Mouse (Mus musculus) cerebellum, adult 9-10 months (tissue): Measurements from ENCODE around the gene Zzef1.

Experiments
- DNase-seq: peaks from one replicate; pipeline ENCODE4 v3.0.0; 2022

The Zzef1 gene

DNA sequence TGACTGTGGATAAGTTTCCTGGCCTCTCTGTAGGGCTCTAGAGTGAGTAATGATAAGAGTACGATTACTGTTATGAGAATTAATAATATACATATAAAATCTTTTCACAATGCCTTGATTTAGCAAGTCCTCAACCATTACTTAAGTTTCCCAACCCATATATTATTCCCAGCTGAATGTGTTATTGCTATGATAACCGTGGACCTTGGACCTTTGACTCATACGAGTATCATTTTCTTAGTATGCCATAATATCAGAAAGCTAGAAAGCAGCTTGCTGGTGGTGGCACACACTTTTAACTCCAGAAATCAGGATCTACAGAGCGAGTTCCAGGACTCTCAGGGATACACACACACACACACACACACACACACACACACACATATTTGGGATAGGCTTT lies 12.0 kb downstream of the Zzef1 start:
- no peak for DNase-seq

DNA sequence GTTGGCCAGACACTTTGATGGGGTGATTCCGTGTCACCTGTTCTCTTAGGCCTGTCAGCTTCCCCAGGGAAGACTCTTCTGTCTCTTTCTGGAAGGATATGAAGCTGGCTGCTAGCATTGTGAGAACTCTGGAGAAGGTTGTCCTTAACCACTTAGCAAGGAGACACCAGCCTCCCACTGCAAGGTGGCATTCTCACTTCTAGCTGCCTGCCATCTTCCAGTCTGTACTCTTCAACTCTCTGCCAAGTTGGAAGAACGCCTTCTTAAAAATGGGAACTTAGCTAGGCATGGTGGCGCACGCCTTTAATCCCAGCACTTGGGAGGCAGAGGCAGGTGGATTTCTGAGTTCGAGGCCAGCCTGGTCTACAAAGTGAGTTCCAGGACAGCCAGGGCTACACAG lies 17.7 kb downstream of the Zzef1 start:
- no peak for DNase-seq

DNA sequence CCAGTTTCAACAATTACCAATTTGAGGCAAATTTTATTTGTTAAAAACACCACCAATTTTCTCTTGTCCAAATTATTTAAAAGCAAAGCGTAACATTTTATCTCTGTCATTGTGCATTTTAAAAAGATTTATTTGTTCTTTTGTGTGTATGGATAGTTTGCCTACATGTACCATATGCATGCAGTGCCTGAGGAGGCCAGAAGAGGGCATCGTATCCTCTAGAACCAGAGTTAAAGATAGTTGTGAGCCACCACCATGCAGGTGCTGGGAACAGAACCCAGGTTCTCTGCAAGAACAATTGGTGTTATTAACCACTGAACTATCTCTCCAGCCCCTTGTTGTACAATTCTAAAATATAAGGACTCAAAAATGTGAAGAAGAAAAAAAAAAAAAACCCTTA lies 18.2 kb downstream of the Zzef1 start:
- DNase-seq, result no peak

DNA sequence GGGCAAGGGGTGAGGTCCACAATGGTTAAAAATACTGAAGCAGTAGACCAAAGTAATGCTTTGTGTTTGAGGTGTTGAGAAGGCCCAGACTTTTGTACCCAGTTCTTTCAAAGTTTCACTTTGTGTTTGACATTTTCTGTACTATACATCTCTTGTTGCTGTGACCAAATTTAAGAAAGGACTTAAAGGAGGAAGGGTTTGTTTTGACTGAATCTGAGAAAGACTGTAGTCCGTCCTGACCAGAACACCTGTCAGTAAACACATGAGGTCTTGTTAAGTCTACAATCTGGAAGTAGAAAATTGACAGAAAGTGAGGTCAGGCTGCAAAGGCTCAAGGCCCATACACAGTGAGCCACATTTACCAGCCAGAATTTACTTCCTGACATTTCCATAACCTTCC lies 20.8 kb downstream of the Zzef1 start:
- DNase-seq, result no peak

DNA sequence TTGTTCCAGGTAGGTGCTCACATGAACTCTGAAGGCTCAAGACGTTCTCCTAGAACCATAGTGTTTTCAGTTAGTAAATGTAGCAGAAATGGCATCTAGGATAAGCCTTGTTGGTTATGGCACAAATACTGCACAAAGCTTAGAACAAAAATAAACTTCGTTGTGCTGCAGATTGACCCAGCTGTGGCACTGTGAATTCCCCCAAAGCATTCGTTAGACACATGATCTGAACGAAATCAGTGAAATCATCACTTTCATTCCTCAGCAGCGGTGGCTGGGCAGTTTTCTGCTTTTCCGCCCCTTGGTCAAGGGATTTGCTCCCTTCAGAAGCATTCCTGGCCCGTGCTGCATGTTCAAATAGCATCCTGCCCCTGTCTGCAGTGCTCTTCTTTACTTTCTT lies 22.0 kb downstream of the Zzef1 start:
- DNase-seq, result no peak

DNA sequence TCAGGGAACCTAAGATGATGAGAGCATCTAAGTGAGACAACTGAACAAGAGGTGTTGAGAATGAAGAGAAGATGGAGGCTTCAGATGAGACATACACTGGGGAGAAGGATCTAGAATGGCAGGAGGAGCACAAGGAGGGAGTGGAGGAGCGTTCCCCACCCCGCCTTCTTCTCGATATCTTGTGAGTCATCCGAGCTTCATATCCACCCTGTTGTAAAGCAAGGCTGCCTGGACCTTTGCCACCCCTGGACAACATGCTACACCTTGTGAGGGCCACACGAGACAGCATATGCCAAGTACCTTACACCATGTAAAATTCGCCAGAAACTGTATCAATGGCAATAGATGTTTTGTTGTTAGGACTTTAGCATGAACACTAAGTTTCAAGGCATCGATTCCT lies 25.0 kb downstream of the Zzef1 start:
- no peak for DNase-seq

DNA sequence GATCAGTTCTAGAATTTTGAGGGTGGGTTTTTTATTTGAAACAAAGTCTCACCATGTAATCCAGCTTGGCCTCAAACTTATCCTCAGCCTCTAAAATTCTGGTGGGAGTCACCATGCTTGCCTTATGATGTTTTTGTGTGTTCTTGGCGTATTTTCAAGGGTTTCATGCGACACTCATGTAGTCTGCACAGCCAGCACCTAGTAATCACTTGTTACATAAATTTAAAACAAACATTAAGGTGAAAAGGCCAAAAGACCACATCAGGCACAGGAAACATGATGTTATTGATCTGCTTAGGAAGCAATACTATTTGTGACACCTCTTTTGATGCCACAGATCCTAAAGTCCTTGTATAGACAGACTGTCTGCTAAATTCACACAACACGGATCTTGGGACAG lies 33.8 kb downstream of the Zzef1 start:
- DNase-seq, result no peak

DNA sequence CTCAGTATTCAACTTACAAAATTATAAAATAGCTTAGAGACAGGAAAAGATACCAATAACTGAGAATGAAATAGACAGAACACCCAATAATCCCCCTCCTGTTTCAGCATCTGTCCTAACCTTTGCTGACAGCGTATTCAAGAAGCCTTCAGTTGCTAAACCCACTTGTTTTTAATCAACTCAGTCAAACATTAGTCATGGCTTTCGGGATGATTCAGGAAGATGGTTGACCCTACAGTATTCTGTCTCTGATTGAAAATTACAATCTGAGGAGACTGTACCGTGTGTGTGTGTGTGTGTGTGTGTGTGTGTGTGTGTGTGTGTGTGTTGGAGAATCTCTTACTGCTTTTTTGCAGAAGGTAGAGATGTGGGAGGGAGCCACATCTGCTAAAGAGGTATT lies 46.7 kb downstream of the Zzef1 start:
- no peak for DNase-seq

DNA sequence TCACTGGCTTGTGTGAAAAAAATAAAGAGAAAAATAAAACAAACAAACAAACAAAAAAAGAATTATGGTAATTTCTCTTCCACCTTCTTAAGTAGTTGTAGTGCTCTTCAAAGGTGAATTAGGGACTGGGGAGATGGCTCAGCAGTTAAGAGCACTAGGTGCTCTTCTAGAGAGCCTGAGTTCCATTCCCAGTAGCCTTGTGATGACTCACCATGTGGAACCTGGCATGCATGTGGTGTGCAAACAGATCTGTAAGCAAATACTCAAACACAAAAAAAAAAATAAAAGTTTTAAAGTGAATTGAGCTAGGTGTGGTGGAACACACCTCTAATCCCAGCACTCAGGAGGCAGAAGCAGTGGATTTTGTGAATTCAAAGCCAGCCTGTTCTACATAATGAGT lies 47.5 kb downstream of the Zzef1 start:
- no peak for DNase-seq

DNA sequence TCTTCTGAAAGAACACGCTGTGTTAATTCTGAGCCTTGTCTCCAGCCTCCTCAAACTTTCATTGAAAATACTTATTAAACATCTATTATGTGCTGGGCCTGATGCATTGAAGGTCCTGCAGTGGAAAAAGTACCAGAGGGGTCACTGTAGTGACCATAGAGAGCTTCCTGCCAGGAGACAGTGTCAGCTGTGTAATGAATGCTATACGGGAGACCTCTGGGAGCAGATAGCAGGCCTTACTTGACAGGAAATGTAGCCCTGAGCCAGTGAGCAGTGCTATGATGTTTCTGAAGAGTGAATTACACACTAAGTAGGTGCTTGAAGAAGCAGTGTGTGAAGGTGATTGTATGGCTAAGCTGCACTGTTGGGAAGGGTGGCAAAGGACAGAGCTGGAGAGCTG lies 49.5 kb downstream of the Zzef1 start:
- no peak for DNase-seq

DNA sequence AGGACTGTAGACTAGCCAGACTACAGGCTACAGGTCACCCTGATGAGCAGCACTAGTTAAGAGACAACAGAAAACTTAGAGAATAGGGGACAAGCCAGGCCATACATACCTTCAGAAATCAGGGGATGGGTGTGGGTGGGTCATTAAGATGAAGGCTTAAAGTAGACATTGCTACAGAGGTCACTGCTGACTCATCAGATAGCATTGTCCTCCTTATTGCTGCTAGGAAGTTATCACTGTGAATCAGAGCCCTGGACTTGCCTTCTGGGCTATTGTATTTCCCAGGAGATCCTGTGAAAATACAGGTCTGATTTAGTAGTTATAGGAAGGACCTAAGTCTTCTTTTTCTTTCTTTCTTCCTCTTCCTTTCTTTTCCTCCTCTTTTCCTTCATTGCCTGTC lies 50.7 kb downstream of the Zzef1 start:
- no peak for DNase-seq

DNA sequence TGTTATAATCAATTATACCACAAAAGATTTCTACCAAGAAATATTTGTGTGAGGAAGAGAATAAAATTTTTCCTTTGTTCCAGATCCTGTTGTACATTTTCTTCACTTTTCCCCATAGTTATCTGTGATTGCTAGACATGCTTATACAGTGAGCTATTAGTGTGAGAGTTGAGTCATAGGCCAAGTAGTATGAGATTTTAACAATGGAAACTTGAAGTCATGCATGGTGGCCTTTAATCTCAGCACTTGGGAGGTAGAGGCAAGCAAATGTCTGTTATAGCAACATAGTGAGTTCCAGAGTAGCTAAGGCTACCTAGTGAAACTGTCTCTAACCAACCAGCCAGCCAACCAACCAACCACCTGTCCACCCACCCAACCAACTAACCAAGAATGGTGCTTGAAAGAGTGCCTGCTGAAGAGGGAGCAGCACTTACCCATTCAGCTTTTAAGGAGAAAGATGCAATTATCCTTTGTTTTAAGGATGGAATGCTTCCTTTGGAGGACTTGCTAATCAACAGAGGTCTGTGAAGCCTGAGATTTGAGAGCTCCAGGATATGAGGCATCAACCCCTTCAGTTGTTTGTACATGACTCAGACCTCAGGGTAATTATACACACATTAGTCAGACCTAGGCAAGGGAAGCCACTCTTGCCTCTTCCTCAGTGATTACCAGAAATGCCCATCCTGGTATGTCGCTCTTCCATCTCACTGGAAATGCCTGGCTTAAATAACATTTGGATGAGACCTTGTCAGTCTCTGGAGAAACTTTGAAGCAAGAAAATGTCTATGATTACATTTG lies 52.0 kb downstream of the Zzef1 start:
- DNase-seq, result no peak

DNA sequence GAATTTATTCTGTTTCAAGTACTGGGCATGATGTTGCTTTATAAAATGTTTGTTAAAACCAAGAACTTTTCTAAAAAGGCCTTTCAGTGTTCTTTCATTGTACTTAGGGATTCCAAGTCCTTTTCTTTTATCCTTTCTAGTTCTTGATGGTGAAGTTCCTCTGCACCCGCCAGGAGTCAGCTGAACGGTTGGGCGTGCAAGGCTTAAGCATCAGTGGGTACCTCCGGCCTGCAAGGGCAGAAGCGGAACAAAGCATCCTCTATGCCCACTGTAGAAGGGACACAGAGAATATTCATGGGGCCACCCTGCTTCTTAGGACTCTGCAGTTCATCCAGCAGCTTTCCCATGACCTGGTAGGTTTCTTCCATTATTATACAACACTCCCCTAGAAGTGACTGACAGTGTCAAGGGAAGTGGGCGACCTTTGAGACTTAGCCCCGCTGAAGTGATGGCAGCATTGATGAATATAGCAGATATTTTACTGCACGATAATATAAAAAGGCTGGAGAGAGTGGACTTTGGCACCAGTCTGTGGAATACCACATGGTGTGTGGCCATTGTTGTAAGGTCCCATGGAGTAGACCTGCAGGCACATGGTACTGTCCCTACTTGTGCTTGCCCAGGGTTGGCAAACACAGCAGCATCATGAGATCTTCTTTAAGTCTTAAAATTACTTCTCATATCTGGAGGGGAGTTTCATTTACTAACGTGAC lies 54.5 kb downstream of the Zzef1 start:
- no peak for DNase-seq

DNA sequence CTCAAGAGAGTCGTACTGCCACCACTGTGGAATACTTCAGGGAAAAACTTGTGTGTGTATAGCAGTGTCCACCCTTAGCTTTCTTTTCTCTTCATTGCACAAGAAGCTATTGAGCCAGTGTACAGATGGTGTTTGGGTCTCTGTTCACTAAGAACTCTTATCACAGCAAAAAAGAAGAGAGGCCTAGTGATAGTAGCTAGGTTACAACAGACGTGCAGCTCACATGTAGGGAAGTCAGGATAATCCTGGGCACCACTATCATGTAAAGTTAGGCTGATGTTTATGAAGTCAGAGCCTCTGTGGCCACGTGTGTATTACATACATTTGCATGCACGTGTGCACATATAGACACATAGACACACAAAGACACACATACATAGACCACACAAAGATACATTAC lies 55.2 kb downstream of the Zzef1 start:
- DNase-seq, result no peak

DNA sequence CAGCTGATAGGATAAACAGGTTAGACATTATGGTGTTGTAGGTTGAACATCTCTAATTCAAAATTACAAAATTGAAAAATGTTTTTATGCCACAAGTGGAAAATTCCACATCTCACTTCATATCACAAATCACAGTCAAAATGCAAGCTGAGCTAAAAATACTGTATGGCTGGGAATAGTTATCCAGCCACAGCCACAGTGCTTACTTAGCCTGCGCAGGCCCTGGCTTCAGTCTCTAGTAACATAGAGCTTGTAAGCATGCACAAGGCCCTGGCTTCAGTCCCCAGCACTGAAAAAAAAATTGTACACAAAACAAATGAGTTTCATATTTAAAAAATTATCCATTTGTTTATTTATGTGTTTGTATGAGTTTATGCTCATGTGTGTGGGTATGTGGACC lies 56.1 kb downstream of the Zzef1 start:
- DNase-seq, result no peak

DNA sequence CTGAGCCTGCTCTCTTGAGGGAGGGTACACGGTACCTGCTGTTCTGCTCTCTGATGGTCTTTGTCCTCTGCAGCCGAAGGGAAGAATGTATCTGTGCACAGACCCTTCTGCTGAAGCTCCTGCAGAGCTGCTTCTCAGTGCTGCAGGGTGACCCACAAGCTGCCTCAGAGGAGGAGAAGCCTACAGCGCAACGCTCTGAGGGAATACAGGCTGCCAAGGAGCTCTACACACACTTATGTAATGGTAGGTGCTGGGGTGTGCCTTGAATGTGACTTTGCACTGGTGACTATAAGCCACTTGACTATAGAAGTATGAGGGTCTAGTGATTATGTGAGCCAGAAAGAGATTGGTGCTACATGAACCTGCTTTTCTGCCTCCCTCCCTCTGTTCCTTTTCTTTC lies 57.1 kb downstream of the Zzef1 start:
- DNase-seq, result no peak

DNA sequence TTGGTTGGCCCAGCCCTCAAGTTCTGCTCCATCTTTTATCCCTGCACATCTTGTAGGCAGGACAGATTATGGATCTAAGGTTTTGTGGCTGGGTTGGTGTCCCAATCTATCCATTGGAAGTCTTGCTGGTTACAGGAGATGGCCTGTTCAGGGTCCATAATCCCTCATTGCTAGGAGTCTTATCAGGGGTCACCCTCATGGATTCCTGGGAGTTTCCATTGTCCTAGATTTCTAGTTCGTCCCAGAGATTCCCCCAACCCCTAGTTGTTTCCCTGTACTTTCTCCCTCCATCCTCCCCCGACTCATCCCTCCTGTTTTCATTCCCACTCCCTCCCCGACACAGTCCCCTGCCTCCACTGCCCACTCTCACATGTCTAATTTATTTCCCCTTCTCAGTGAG lies 58.2 kb downstream of the Zzef1 start:
- no peak for DNase-seq

DNA sequence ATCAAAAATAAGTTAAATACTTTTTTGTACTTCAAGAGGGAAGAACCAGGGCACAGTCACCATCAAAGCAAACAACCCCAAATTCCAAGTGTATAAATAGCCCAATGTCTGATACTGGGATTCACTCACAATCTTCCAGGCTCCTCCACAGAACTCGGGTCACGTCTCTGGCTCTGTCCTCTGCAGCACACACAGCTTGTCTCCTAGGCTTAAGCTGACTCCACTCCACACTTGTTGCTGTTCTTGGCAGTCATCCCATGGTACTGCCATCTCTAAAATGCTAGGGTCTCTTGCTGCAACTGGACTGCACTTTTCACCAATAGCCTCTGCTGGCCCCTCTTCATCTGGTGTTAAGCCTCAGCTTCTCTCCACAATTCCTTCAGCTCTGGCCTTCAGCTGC lies 60.7 kb downstream of the Zzef1 start:
- DNase-seq, result no peak

DNA sequence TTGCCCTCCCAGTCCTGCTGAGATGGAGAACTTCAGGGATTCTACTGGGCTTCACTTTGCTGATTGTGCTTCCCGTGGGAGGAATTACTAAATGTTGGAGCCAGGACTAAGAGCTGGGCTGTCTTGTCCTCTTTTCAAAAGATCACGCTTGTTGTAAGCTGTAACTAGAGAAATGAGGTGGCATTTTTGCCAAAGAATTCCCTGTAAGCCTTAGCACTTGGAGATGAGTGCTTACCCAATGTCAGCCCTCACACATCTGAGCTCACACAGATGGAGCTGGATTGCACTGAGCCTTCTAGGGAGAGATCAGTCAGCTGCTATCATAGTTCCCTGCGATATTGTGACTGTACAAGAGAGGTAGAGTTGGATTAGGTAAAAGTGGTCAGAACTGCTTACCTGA lies 65.2 kb downstream of the Zzef1 start:
- no peak for DNase-seq

DNA sequence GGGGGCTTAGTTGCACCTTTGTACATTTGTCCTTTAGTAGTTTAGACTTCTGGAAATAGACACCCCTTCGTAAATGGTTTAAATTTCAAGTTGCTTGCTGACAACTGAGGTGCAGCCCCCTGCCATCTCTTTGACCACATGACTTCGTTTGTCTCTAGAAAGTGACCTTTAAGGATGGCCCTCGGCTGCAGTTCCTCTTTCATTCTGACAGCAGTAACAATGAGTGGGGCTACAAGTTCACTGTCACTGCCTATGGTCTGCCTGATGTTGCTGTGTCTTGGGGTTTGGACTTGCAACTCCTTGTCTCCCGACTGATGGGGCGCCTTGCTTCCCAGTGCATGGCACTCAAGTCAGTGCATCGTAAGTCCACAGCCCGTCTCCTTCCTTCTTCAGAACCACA lies 70.4 kb downstream of the Zzef1 start:
- no peak for DNase-seq

DNA sequence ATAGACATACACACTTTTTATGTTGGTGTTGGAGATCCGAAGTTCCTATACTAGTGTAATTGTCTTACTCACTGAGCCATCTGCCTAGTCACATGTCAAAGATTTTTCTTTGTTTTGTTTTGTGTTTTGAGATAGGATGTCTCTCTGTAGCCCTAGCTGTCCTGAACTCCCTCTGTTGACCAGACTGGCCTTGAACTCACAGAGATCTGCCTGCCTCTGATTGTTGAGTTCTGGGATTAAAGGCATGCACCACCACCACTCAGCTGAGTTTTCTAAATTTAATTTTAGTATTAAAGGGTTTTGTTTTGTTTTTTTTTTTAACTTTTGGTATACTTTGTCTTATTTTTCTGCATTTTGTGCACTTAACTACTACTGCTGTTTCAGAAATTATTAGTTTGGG lies 76.0 kb downstream of the Zzef1 start:
- DNase-seq, result no peak

DNA sequence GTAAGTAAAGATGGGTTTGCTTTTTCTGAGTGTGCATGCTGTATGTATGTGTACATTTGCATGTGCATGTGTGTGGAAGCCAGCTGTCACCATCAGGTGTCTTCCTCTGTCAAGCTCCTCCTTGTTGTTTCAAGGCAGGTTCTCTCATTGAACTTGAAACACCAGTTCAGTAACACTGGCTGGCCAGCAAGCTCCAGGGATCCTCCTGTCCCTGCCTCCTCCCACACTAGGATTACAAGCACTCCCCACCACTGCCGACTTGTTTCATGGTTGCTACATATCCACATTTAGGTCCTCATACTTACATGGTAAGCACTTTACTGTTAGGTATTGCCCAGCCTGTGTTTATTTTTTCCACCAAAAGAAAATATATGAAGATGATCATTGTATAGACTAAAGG lies 96.6 kb downstream of the Zzef1 start:
- no peak for DNase-seq

DNA sequence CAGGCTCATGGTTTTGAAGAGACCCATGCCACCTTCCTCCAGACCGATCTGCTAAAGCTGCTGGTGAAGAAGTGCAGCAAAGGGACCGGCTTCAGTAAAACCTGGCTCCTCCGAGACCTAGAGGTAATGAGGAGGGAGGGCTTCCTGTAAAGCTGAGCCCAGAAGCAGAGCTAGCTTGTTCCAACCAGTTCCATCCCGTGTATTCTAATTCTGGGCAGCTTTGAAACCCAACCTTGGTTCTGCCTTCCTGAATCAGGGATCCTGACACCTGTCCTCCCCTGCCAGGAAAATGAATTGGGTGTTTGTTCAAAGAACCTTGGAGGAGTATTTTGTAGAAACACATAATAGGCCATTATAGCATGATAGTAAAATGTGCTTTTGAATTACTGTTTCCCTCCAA lies 112.4 kb downstream of the Zzef1 start:
- DNase-seq, result no peak

DNA sequence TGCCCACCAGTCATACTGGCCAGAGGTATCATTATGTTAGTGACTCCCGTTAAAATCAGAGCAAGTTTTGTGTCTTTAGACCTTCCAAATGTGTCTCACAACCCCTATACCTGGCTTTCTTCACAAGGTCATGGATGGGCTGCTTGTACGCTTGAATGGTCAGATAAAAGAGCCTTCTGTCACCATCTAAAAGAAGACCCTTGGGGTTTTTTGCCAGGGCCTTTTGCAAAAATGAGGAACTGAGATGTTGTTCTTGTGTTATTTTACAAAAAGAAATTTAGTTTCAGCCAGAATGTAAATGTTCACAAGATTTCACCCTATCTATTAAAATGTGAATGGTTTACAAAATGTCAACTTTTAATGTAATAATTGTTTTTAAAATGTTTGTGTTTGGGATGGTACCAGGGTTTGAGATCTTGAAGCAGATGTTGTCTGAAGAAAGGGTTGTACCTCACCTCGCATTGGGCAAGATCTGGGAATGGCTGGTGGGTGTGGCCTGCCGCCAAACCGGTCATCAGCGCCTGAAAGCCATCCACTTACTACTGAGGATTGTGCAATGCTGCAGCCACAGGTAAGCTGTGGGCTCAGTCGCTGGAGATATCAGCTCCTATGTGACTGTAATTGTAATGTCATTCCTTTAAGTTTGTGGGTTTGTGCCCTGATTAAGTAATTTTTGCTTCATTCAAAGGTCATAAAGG lies 121.4 kb downstream of the Zzef1 start:
- no peak for DNase-seq
